Mouse (Mus musculus): ENCODE data around the gene Lcn2. TPM values are rescaled to one million over a fixed set of nuclear protein-coding genes. Genes with fewer than 3 reads are reported as not detected.
"Not testable (repeated sequence)": the region's sequence is repeated elsewhere in the genome, so short reads cannot be mapped to it uniquely, and the experiment has no call there.

Lcn2 gene
- polyA plus RNA-seq, 1 experiment from 2014 or later, result 0.19 TPM

GRCm38 (mm10) chr2:32367315-32367714 lies 20.7 kb downstream of the Lcn2 start:
- ATAC-seq (ENCODE audit: low FRiP score), result no peak
- no peaks in the 10 kb centered on the region for H3K27me3 ChIP-seq (ENCODE audit: control insufficient read depth, insufficient read depth, low read length)
- H3K36me3 ChIP-seq (ENCODE audit: control insufficient read depth, insufficient read depth, low read length), result peaks cover 14% of the 10 kb centered on the region

GRCm38 (mm10) chr2:32364121-32364520 lies 23.9 kb downstream of the Lcn2 start:
- peak overlapping the region; percentile 85; the same call in 1 of the 2 replicates for H3K9ac ChIP-seq (ENCODE audit: low read depth, low read length)
- H3K27ac ChIP-seq (ENCODE audit: low read depth, low read length), result no peak overlapping the region
- peaks cover 4% of the 10 kb centered on the region for H3K27me3 ChIP-seq (ENCODE audit: control insufficient read depth, insufficient read depth, low read length)
- DNase-seq (ENCODE audit: low spot score) (no peak), ATAC-seq (ENCODE audit: low FRiP score) (no peak)
- H3K4me2 ChIP-seq (replicated peaks; ENCODE audit: low read depth, low read length), result peak overlapping the region; percentile 87
- 84% methylated on average over 8 of the region's 8 CpGs for WGBS
- H3K36me3 ChIP-seq (ENCODE audit: control insufficient read depth, insufficient read depth, low read length), result peaks cover 7% of the 10 kb centered on the region
- H3K9me3 ChIP-seq (ENCODE audit: control insufficient read depth, low read length), result no peaks in the 10 kb centered on the region
- peak overlapping the region; percentile 85 for H3K4me3 ChIP-seq (ENCODE audit: low read depth, low read length)
- H3K4me1 ChIP-seq (replicated peaks; ENCODE audit: control insufficient read depth, insufficient read depth, low read length), result peaks cover 4% of the 10 kb centered on the region; the same call in 1 of the 2 replicates

More at GRCm38 (mm10) chr2:32367315-32367714, 20.7 kb downstream of the Lcn2 start:
- WGBS, result 90% methylated on average over 5 of the region's 5 CpGs
- peaks cover 4% of the 10 kb centered on the region; the same call in 1 of the 2 replicates for H3K4me1 ChIP-seq (replicated peaks; ENCODE audit: control insufficient read depth, insufficient read depth, low read length)
- no peak overlapping the region for H3K4me3 ChIP-seq (ENCODE audit: low read depth, low read length)
- DNase-seq (ENCODE audit: low spot score), result no peak
- H3K27ac ChIP-seq (ENCODE audit: low read depth, low read length), result no peak overlapping the region
- H3K4me2 ChIP-seq (replicated peaks; ENCODE audit: low read depth, low read length), result no peak overlapping the region
- H3K9me3 ChIP-seq (ENCODE audit: control insufficient read depth, low read length), result no peaks in the 10 kb centered on the region
- no peak overlapping the region for H3K9ac ChIP-seq (ENCODE audit: low read depth, low read length)

- DNase-seq (ENCODE audit: low spot score) (no peak), ATAC-seq (ENCODE audit: low FRiP score) (peak; percentile 33)
- peak overlapping the region; percentile 85 for H3K4me3 ChIP-seq (ENCODE audit: low read depth, low read length)
Observed at GRCm38 (mm10) chr2:32363376-32364106, 24.5 kb downstream of the Lcn2 start.

DNA sequence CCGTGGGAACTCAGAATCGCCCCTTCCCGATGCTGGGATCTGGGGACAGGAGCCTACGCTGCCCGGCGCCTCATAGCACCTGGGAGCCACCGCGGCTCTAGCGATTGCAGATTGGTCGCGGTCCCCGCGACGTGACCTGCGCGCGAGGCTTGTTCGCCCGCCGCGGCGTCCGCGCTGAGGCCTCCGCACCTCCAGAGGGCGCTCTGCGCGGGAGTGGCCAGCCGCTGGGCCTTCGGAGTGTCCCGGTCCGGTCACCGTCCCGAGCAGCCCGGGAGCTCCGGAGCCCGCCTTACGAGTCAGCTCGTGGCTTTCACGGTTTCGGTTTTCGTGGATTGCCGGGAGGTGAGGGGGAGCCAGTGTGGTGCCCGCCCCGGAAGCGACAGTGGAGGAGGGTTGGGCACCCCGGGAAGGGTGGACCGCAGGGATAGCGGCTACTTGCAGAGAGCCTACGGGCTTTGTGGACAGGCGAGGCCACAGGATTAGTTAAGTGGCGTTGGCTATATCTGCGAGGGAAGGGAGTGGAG lies 25.2 kb downstream of the Lcn2 start:
- peak overlapping the region; percentile 85 for H3K9ac ChIP-seq (ENCODE audit: low read depth, low read length)
- peaks cover 4% of the 10 kb centered on the region; the same call in 1 of the 2 replicates for H3K4me1 ChIP-seq (replicated peaks; ENCODE audit: control insufficient read depth, insufficient read depth, low read length)
- peaks cover 7% of the 10 kb centered on the region for H3K36me3 ChIP-seq (ENCODE audit: control insufficient read depth, insufficient read depth, low read length)
- H3K27ac ChIP-seq (ENCODE audit: low read depth, low read length), result peak overlapping the region; percentile 56
- peak; percentile 84 for ATAC-seq (ENCODE audit: low FRiP score)
- H3K9me3 ChIP-seq (ENCODE audit: control insufficient read depth, low read length), result no peaks in the 10 kb centered on the region
- WGBS, result under 1% methylated on average over 53 of the region's 53 CpGs
- H3K4me2 ChIP-seq (replicated peaks; ENCODE audit: low read depth, low read length), result peak overlapping the region; percentile 87
- peak; percentile 94 for DNase-seq (ENCODE audit: low spot score)
- peaks cover 4% of the 10 kb centered on the region for H3K27me3 ChIP-seq (ENCODE audit: control insufficient read depth, insufficient read depth, low read length)
- H3K4me3 ChIP-seq (ENCODE audit: low read depth, low read length), result peak overlapping the region; percentile 85

More at GRCm38 (mm10) chr2:32363376-32364106, 24.5 kb downstream of the Lcn2 start:
- peaks cover 4% of the 10 kb centered on the region for H3K27me3 ChIP-seq (ENCODE audit: control insufficient read depth, insufficient read depth, low read length)
- H3K4me1 ChIP-seq (replicated peaks; ENCODE audit: control insufficient read depth, insufficient read depth, low read length), result peaks cover 4% of the 10 kb centered on the region; the same call in 1 of the 2 replicates
- 11% methylated on average over 19 of the region's 19 CpGs for WGBS
- H3K4me2 ChIP-seq (replicated peaks; ENCODE audit: low read depth, low read length), result peak overlapping the region; percentile 87
- H3K9me3 ChIP-seq (ENCODE audit: control insufficient read depth, low read length), result no peaks in the 10 kb centered on the region
- H3K9ac ChIP-seq (ENCODE audit: low read depth, low read length), result peak overlapping the region; percentile 85
- peaks cover 7% of the 10 kb centered on the region for H3K36me3 ChIP-seq (ENCODE audit: control insufficient read depth, insufficient read depth, low read length)
- peak overlapping the region; percentile 56 for H3K27ac ChIP-seq (ENCODE audit: low read depth, low read length)

- H3K36me3 ChIP-seq (ENCODE audit: control insufficient read depth, insufficient read depth, low read length); H3K27me3 ChIP-seq (ENCODE audit: control insufficient read depth, insufficient read depth, low read length); H3K4me1 ChIP-seq (replicated peaks; ENCODE audit: control insufficient read depth, insufficient read depth, low read length); H3K27ac ChIP-seq (ENCODE audit: low read depth, low read length); H3K9me3 ChIP-seq (ENCODE audit: control insufficient read depth, low read length); H3K9ac ChIP-seq (ENCODE audit: low read depth, low read length); ATAC-seq (ENCODE audit: low FRiP score); DNase-seq (ENCODE audit: low spot score): not testable (repeated sequence)
- Histone ChIP-seq H3K4me3 (ENCODE audit: low read depth, low read length) (peak overlapping the region; percentile 85), H3K4me2 (replicated peaks; ENCODE audit: low read depth, low read length) (peak overlapping the region; percentile 87)
- WGBS, result 51% methylated on average over 5 of the region's 5 CpGs
Observed at GRCm38 (mm10) chr2:32362274-32362673, 25.8 kb downstream of the Lcn2 start.

GRCm38 (mm10) chr2:32361437-32361836 lies 26.6 kb downstream of the Lcn2 start:
- Histone ChIP-seq H3K27ac (ENCODE audit: low read depth, low read length) (no peak overlapping the region), H3K4me3 (ENCODE audit: low read depth, low read length) (peak overlapping the region; percentile 29), H3K36me3 (ENCODE audit: control insufficient read depth, insufficient read depth, low read length) (0 out of 2 replicates have a peak, but pooled peaks cover 2% of the 10 kb centered on the region), H3K9me3 (ENCODE audit: control insufficient read depth, low read length) (no peaks in the 10 kb centered on the region), H3K27me3 (ENCODE audit: control insufficient read depth, insufficient read depth, low read length) (peaks cover 4% of the 10 kb centered on the region), H3K9ac (ENCODE audit: low read depth, low read length) (peak overlapping the region; percentile 35), H3K4me1 (replicated peaks; ENCODE audit: control insufficient read depth, insufficient read depth, low read length) (peaks cover 4% of the 10 kb centered on the region; the same call in 1 of the 2 replicates), H3K4me2 (replicated peaks; ENCODE audit: low read depth, low read length) (peak overlapping the region; percentile 56)
- DNase-seq (ENCODE audit: low spot score), result peak; percentile 66
- WGBS, result 2% methylated on average over 24 of the region's 24 CpGs
- ATAC-seq (ENCODE audit: low FRiP score), result peak; percentile 55; the same call in 1 of the 2 replicates

- Histone ChIP-seq H3K27ac (ENCODE audit: low read depth, low read length) (no peak overlapping the region), H3K9ac (ENCODE audit: low read depth, low read length) (no peak overlapping the region), H3K4me1 (replicated peaks; ENCODE audit: control insufficient read depth, insufficient read depth, low read length) (peaks cover 4% of the 10 kb centered on the region; the same call in 1 of the 2 replicates), H3K9me3 (ENCODE audit: control insufficient read depth, low read length) (no peaks in the 10 kb centered on the region), H3K36me3 (ENCODE audit: control insufficient read depth, insufficient read depth, low read length) (0 out of 2 replicates have a peak, but pooled peaks cover 2% of the 10 kb centered on the region), H3K4me2 (replicated peaks; ENCODE audit: low read depth, low read length) (peak overlapping the region; percentile 56), H3K4me3 (ENCODE audit: low read depth, low read length) (peak overlapping the region; percentile 29), H3K27me3 (ENCODE audit: control insufficient read depth, insufficient read depth, low read length) (peaks cover 4% of the 10 kb centered on the region)
- peak; percentile 79 for DNase-seq (ENCODE audit: low spot score)
- WGBS, result 5% methylated on average over 14 of the region's 14 CpGs
- ATAC-seq (ENCODE audit: low FRiP score), result peak; percentile 20; the same call in 1 of the 2 replicates
Observed at GRCm38 (mm10) chr2:32360741-32361140, 27.3 kb downstream of the Lcn2 start.

- Histone ChIP-seq H3K9ac (ENCODE audit: low read depth, low read length) (no peak overlapping the region), H3K27me3 (ENCODE audit: control insufficient read depth, insufficient read depth, low read length) (peaks cover 4% of the 10 kb centered on the region), H3K4me3 (ENCODE audit: low read depth, low read length) (no peak overlapping the region), H3K36me3 (ENCODE audit: control insufficient read depth, insufficient read depth, low read length) (no peaks in the 10 kb centered on the region), H3K4me1 (replicated peaks; ENCODE audit: control insufficient read depth, insufficient read depth, low read length) (no peaks in the 10 kb centered on the region), H3K9me3 (ENCODE audit: control insufficient read depth, low read length) (no peaks in the 10 kb centered on the region), H3K27ac (ENCODE audit: low read depth, low read length) (no peak overlapping the region), H3K4me2 (replicated peaks; ENCODE audit: low read depth, low read length) (no peak overlapping the region)
- ATAC-seq (ENCODE audit: low FRiP score) (no peak), DNase-seq (ENCODE audit: low spot score) (no peak)
- 71% methylated on average over 10 of the region's 10 CpGs for WGBS
Observed at GRCm38 (mm10) chr2:32358381-32358780, 29.7 kb downstream of the Lcn2 start.

Data from hindbrain, embryonic 11.5 days (tissue).